Mouse (Mus musculus): ENCODE data around the gene Gm21083. TPM values are rescaled to one million over a fixed set of nuclear protein-coding genes. Genes with fewer than 3 reads are reported as not detected.
"Not testable (repeated sequence)": the region's sequence is repeated elsewhere in the genome, so short reads cannot be mapped to it uniquely, and the experiment has no call there.

Gene Gm21083
- total RNA-seq (2014; rRNA removed) (not detected in 2 replicates), polyA plus RNA-seq (2015; fragmentation: Nextera tagmentation; extraction: Ambion mirVana) (not detected in 2 replicates)

DNA sequence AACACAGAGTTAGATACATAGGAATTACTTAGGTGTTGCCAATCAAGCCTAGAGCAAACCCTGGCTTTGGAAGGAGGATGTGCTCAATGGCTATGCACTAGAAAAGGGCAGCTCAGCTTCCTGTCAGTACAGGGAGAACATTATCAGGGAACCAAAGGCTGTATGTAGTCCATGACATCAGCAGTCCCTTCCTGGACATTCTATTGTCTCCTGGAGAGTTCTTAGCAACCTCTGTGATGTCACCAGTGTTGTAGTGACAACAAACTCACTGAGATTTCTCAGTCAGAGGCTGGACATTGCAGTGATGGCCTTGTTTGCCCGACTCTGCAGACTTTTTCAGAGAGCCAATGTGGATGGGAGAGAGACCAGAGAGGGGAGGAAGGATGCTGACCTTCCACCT lies at the start of gene Gm21083:
Gene Gm21083 (plus strand): TSS at position 301 of the 400 bp plus-strand sequence.
- WGBS = no CpG with 5 or more reads among the region's 1 CpGs
- H3K4me2 ChIP-seq (ENCODE audit: low read depth); H3K27ac ChIP-seq (ENCODE audit: low read depth, low read length); H3K4me1 ChIP-seq (ENCODE audit: insufficient read depth); ATAC-seq; H3K27me3 ChIP-seq (ENCODE audit: insufficient read depth, low read length); H3K9me3 ChIP-seq (ENCODE audit: low read length); H3K4me3 ChIP-seq (ENCODE audit: low read depth, low read length); H3K9ac ChIP-seq; H3K36me3 ChIP-seq (ENCODE audit: insufficient read depth); DNase-seq: not testable (repeated sequence)

DNA sequence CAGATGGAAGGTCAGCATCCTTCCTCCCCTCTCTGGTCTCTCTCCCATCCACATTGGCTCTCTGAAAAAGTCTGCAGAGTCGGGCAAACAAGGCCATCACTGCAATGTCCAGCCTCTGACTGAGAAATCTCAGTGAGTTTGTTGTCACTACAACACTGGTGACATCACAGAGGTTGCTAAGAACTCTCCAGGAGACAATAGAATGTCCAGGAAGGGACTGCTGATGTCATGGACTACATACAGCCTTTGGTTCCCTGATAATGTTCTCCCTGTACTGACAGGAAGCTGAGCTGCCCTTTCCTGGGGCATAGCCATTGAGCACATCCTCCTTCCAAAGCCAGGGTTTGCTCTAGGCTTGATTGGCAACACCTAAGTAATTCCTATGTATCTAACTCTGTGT lies 48.0 kb upstream of the Gm21083 start, which contains the start of gene Gm21190:
Gene Gm21190 (minus strand): TSS at position 101 of the 400 bp plus-strand sequence.
- H3K9ac ChIP-seq; H3K4me2 ChIP-seq (ENCODE audit: low read depth); H3K4me3 ChIP-seq (ENCODE audit: low read depth, low read length); H3K4me1 ChIP-seq (ENCODE audit: insufficient read depth); DNase-seq; H3K27me3 ChIP-seq (ENCODE audit: insufficient read depth, low read length); H3K27ac ChIP-seq (ENCODE audit: low read depth, low read length); H3K36me3 ChIP-seq (ENCODE audit: insufficient read depth); ATAC-seq: not testable (repeated sequence)
- H3K9me3 ChIP-seq (ENCODE audit: low read length) = peaks cover 11% of the 10 kb centered on the region
- no CpG with 5 or more reads among the region's 1 CpGs for WGBS

DNA sequence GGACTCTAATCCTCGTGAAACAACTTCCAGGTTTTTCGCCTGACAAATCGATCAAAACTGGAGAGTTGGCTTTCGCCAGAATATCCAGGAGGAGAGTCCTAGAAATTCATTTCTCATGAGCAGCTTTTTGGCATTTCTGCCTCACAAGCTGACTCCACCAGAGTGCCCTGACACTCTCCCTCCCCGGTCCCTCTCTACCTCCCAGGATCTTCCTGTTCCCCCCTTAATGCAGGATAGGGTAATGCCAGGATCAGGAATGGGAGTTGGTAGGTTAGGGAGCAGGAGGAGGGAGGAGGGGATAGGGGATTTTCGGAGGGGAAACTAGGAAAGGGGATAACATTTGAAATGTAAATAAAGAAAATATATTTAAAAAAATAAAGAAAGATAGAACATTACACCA lies 28.5 kb upstream of the Gm21083 start:
- WGBS = 79% methylated on average over 6 of the region's 6 CpGs
- not testable (repeated sequence) for H3K9me3 ChIP-seq (ENCODE audit: low read length); H3K4me3 ChIP-seq (ENCODE audit: low read depth, low read length); H3K4me1 ChIP-seq (ENCODE audit: insufficient read depth); H3K4me2 ChIP-seq (ENCODE audit: low read depth); H3K9ac ChIP-seq; DNase-seq; H3K27me3 ChIP-seq (ENCODE audit: insufficient read depth, low read length); ATAC-seq; H3K36me3 ChIP-seq (ENCODE audit: insufficient read depth); H3K27ac ChIP-seq (ENCODE audit: low read depth, low read length)

DNA sequence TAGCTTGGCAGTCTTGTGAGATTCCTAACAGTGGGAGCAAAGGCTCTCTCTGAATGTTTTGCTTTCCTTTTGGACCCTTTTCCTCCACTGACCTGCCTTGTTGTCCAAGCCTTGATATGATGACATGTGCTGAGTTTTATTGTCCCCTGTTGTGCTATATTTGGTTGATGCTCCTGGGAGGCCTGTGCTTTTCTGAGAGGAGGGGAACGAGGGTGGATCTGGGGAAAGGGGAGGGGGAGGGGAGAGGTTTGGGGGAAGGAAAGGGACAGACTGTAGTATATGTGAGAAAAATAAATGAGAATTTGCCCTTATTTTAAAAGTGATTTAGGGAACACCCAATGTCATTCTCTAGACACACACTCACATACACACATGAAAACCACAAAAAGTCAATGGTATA lies 28.0 kb upstream of the Gm21083 start:
- H3K4me1 ChIP-seq (ENCODE audit: insufficient read depth); DNase-seq; ATAC-seq; H3K9ac ChIP-seq; H3K9me3 ChIP-seq (ENCODE audit: low read length); H3K27me3 ChIP-seq (ENCODE audit: insufficient read depth, low read length); H3K4me3 ChIP-seq (ENCODE audit: low read depth, low read length); H3K4me2 ChIP-seq (ENCODE audit: low read depth); H3K36me3 ChIP-seq (ENCODE audit: insufficient read depth); H3K27ac ChIP-seq (ENCODE audit: low read depth, low read length): not testable (repeated sequence)
- 47% methylated on average over 1 of the region's 1 CpGs for WGBS

DNA sequence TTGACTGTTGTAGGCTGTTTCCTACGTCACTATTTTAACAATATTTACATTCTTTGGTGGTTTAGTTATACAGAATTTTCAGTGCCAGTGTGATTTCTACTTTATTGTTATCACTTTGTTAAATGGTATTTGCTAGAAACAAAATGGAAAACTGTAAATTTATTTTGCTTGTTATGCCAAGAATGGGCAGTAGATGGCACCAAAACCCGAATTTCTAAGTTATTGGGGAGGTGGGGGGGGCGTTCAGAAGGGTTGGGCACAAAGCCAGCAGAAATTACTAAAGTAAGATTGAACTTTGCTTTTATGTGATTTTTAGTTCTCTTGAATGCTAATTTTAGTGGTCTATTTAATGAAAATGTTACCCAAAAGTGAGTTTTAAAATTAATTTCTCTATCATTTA lies 27.5 kb upstream of the Gm21083 start:
- H3K27ac ChIP-seq (ENCODE audit: low read depth, low read length) = not testable (repeated sequence)

DNA sequence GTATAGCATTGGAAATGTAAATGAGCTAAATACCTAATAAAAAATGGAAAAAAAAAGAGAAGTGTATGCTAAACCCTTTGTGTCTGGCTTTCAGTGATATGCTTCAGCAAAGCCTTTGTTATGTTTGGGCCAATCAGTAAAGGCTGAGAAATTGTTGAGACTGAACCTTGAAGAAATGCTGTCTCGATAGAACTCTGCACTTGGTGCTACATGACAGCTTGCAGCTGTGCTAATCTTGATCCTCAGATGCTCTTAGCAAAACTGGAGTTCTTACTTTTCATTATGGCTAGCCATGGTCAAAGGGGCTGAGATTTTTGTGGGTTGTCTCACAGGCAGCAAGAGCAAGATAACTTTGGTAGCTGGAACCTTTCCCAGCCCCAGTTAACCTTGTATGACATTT lies 18.5 kb upstream of the Gm21083 start:
- H3K4me1 ChIP-seq (ENCODE audit: insufficient read depth); H3K4me3 ChIP-seq (ENCODE audit: low read depth, low read length); DNase-seq; H3K36me3 ChIP-seq (ENCODE audit: insufficient read depth); H3K27me3 ChIP-seq (ENCODE audit: insufficient read depth, low read length); H3K27ac ChIP-seq (ENCODE audit: low read depth, low read length); H3K9ac ChIP-seq; H3K9me3 ChIP-seq (ENCODE audit: low read length); ATAC-seq; H3K4me2 ChIP-seq (ENCODE audit: low read depth): not testable (repeated sequence)
- WGBS = 70% methylated on average over 1 of the region's 1 CpGs

More for the DNA sequence above, 27.5 kb upstream of the Gm21083 start:
- not testable (repeated sequence) for H3K4me3 ChIP-seq (ENCODE audit: low read depth, low read length); H3K4me2 ChIP-seq (ENCODE audit: low read depth); H3K27me3 ChIP-seq (ENCODE audit: insufficient read depth, low read length); H3K4me1 ChIP-seq (ENCODE audit: insufficient read depth); ATAC-seq; H3K9me3 ChIP-seq (ENCODE audit: low read length); H3K9ac ChIP-seq; H3K36me3 ChIP-seq (ENCODE audit: insufficient read depth)
- peak; percentile 48 for TF ChIP-seq CTCF (IDR thresholded peaks at IDR 0.05; ENCODE audit: low read depth)
- DNase-seq = peak; percentile 51
- 15% methylated on average over 3 of the region's 3 CpGs for WGBS

DNA sequence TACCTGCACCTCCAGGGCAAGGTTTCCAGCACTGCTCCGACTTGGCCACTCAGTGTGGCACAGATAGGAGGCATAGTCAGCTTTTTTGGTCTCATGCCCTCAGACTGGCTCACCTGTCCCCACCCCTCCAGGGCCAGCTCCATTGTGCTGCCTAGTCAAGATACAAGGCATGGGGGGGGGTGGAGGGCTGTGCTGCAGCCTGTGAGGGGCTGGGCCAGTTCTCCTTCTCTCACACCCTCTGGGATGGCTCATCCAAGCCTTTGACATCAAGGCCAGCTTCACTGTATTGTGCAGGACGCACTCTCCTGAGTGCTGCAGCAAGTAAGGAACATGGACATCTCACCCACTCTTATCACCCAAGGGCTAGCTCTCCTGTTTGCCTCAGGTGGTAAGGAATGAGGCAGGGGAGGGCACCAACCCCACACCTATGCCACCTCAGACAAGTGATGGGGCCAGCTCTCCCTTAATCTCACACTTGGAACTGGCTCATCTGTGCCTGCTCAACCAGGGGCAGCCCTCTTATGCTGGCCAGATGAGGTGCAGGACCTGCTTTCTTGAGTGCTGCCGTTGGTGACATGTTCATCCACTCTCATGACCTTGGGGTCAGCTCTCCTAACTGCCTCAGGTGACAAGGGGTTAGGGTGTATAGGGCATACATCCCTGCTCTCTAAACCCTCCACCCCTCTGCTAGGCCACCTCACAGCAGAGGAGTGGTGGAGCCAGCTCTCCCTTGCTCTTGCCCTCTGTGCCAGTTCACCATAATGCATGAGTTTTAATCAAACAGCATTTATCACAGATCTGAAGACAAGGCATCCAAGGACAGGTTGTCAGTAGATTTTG lies 15.5 kb upstream of the Gm21083 start:
- H3K27me3 ChIP-seq (ENCODE audit: insufficient read depth, low read length); H3K36me3 ChIP-seq (ENCODE audit: insufficient read depth); H3K4me1 ChIP-seq (ENCODE audit: insufficient read depth); DNase-seq; H3K4me2 ChIP-seq (ENCODE audit: low read depth); H3K9ac ChIP-seq; H3K9me3 ChIP-seq (ENCODE audit: low read length); H3K4me3 ChIP-seq (ENCODE audit: low read depth, low read length); ATAC-seq; H3K27ac ChIP-seq (ENCODE audit: low read depth, low read length): not testable (repeated sequence)
- 80% methylated on average over 3 of the region's 3 CpGs for WGBS

DNA sequence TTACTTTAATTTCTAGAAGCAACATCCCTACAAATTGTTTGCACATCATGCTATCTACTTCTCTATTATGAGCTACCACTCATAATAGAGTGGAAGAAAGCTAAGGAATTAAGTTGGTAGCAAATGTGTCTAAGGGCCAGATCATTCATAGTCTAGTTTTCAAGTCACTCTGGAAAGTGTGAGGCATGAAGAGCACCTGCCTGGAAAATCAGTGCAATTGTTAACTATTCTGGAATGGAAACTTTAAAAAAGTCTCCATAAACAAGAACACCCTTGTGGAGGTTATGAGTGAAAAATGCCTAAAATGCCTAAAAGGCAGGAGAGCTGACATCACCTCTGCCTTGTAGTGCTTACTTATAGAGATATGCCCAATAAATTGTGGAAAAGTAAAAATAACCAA lies 3.4 kb upstream of the Gm21083 start:
- not testable (repeated sequence) for DNase-seq; H3K27ac ChIP-seq (ENCODE audit: low read depth, low read length); H3K36me3 ChIP-seq (ENCODE audit: insufficient read depth); H3K9me3 ChIP-seq (ENCODE audit: low read length); H3K4me3 ChIP-seq (ENCODE audit: low read depth, low read length); H3K9ac ChIP-seq; H3K4me2 ChIP-seq (ENCODE audit: low read depth); H3K4me1 ChIP-seq (ENCODE audit: insufficient read depth); ATAC-seq; H3K27me3 ChIP-seq (ENCODE audit: insufficient read depth, low read length)

DNA sequence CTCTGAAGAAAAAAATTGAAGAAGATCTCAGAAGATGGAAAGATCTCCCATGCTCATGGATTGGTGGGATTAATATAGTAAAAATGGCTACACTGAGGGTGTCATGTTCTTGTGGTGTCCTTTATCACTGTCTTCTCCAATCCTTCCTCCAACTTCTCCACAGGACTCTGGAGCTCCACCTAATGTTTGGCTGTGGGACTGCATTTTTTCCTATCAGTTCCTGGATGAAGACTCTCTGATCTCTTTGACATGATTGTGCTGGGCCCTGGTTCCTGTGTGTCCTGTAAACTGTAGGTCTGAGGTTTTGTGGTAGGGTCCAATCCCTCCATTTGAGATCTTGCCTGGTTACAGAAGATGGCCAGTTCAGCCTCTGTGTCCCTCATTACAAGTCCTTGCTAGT lies 9.2 kb downstream of the Gm21083 start:
- not testable (repeated sequence) for H3K4me3 ChIP-seq (ENCODE audit: low read depth, low read length); H3K4me2 ChIP-seq (ENCODE audit: low read depth); H3K9me3 ChIP-seq (ENCODE audit: low read length); DNase-seq; H3K27me3 ChIP-seq (ENCODE audit: insufficient read depth, low read length); H3K27ac ChIP-seq (ENCODE audit: low read depth, low read length); H3K9ac ChIP-seq; ATAC-seq; H3K36me3 ChIP-seq (ENCODE audit: insufficient read depth); H3K4me1 ChIP-seq (ENCODE audit: insufficient read depth)
